Mouse (Mus musculus) kidney, postnatal 25 days (tissue): Measurements from ENCODE around the gene Ppp2r3c.
"Not testable (repeated sequence)": the region's sequence is repeated elsewhere in the genome, so short reads cannot be mapped to it uniquely, and the experiment has no call there.

Experiments used
- DNase-seq, 2 experiments: peaks; one replicate each; pipeline ENCODE4 v3.0.0; 2021; ENCODE audit warnings: mixed read lengths in 2 of 2

The Ppp2r3c gene

DNA sequence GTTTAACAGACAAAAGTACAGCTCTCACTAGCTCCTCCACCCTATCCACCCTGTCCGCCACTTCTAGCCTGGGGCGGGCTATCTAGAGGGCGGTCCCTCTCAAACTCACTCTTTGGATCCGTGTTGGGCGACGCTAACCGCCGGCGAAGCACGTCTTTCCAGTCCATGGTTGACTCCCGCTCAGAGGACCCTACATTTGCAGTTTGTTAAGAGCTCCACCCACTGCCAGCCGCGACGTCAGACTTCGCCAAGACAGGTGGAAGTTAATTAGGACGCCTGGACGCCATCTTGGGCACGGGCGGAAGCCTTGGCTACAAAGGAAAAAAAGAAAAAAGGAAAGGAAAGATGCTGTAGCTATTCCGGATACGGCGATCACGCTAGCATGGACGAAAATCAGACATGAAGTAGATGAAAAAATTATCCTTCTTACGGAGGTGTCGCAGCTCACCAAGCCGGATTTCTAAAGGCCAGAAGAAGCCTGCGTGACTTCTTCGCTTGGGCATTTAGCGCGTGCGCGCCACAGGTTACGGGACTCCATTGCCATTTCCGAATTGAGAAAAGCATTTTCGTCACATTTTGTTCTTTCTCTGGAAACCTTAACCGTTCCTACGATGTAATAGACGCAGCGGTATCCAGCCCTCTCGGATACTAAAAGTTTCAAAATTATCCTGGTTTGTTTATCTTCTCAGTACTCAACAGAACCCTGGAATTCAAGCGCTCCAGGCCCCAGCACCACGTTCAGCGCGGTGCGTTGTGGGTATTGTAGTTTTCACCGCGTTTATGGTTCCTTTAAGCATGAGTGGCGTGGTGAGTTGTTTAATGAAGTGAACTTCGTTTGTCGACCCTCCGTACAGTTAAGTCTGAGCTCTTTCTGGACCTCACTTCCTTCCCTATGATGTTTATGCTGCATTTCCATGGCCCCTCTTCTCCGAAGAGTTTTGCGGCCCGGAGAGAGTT, at the start of gene Ppp2r3c:
Ppp2r3c (minus strand) TSS at position 514 of the 957 bp plus-strand sequence.
- peak; percentile 95 to 96 for DNase-seq

DNA sequence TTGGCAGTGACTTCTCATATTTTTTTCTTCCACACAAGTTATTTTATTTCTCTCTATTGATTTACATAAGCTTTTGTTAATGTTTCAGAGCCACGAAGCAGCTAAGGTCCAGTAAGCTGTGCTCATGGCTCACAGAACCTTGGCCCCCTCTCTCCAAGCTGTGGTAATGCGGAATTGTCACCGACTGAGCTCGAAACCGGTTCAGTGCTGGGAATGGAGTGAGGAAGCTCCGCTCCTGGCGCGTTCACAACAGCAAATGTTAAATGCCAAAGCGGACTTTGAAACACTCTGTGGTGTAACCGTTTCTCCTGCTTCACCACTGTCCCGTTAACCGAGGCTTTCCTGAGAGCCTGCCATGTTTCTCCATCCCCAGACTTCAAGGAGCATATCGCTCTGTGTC, 41.8 kb upstream of the Ppp2r3c start:
- DNase-seq, result peak; percentile 13 to 46

DNA sequence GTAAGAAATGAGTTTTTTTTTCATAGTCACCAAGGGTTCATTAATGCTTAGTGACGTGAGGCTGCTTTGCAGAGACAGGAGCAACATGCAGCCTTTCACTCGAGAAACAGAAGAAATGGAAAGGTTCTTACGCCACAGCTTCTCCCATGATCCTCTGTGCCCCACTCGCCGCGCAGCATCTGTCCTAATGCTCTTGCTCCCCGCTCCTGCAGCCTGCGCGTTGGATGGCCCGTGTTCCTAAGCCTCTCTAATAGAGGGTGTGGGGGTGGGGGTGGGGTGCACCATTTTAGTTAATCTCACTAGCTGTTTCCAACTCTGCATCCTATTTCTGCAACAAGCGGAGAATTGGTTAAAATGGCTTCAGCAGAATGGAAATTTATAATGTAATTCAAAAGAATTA, 41.2 kb upstream of the Ppp2r3c start:
- no peak for DNase-seq

DNA sequence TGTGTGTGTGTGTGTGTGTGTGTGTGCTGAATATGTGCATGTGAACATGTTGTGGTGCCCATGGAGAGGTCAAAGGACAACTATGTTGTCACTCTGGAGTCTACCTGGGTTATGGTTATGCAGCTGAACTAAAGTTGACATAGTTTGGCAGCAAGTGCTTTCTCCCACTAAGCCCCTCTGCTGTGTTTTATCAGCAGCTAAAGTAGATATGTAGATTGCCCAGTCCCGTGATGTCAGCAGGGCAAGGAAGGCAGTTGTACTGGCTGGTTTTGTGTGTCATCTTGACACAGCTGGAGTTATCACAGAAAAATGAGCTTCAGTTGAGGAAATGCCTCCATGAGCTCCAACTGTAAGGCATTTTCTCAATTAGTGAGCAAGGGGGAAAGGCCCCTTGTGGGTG, 40.2 kb upstream of the Ppp2r3c start:
- not testable (repeated sequence) for DNase-seq

DNA sequence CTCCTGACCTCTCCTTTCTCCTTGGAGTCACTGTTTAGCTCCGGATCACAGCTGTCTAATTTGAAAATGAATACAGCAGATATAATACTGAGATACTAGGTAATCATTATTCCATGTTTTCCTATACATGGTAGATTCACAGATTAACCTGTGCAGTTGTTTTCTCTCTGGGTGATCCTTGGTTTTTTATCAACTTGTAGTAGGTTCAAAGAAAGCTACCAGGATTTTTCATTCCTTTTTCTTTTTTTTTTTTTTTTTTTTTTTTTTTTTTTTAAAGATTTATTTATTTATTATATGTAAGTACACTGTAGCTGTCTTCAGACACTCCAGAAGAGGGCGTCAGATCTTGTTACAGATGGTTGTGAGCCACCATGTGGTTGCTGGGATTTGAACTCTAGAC, 35.7 kb upstream of the Ppp2r3c start:
- DNase-seq, result not testable (repeated sequence)

DNA sequence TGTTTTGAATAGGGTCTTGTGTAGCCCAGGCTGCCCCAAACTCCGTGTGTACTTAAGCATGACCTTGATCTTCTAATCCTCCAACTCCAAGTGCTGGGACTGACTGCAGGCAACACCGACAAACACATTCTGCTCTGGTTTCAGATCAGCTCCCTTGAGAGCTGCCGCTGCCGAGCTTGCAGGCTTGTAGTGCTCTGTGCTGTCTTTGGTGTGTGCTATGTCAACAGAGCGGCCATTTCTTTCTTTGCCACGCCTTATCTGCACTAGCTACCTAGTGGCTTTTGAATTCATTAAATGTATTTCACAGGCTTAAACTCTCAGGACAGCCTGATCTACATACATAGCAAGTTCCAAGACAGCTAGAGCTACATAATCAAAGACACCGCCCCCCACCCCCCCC, 30.9 kb upstream of the Ppp2r3c start:
- no peak for DNase-seq

DNA sequence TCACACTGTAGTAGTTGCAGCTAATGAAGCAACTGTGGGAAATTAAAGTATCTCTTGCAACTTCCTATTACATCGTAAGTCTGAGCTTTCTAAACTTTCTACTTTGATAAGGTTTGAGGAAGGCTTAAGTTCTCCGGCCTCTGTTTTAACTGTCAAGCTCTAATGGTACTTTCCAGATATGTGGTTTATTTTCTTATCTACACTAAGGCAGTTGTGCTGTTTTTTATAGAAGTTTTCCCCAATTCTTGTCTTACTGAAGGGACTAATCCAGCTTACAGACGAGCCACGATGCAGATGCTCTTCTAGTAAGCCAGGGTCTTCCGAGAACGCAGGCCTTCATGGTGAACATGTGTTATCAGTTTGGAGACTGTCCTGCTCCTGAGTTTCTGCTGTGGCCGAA, 26.6 kb upstream of the Ppp2r3c start:
- no peak for DNase-seq

DNA sequence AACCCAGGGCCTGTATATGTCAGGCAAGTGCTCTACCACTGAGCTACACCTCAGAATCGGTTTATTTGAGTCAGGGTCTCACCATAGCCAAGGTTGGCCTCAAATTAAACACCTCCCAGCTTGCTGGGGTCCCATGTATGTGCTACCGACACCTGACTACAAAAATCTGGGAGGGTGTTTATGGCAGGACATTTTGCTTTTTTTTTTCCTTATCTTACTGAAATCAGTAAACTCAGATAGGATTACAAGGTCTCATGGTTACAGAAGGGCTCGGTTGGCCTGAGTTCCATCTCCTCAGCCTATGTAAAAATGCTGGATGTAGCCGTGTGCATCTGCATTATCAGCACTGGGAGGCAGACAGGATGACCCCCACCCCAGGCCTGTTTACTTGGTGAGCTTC, 26.0 kb upstream of the Ppp2r3c start:
- no peak for DNase-seq

DNA sequence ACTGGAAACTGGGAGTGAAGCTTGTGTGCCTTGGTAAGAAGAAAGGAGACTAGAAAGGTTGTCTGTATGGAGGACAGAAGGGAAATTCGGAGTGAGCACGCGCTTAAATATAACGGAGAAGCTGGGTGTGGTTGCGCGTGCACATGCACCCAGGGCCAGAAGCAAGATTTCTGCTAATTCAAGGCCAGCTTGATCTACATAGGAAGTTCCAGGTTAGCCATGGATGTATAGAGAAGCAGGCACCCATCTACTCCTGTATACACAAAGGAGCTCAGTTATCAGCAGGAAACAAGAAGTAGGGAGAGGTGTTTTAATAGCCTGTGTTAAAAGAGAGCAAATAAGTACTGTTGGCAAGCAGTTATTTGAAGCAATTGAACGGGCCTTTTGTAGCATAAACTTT, 22.9 kb upstream of the Ppp2r3c start:
- DNase-seq, result no peak

DNA sequence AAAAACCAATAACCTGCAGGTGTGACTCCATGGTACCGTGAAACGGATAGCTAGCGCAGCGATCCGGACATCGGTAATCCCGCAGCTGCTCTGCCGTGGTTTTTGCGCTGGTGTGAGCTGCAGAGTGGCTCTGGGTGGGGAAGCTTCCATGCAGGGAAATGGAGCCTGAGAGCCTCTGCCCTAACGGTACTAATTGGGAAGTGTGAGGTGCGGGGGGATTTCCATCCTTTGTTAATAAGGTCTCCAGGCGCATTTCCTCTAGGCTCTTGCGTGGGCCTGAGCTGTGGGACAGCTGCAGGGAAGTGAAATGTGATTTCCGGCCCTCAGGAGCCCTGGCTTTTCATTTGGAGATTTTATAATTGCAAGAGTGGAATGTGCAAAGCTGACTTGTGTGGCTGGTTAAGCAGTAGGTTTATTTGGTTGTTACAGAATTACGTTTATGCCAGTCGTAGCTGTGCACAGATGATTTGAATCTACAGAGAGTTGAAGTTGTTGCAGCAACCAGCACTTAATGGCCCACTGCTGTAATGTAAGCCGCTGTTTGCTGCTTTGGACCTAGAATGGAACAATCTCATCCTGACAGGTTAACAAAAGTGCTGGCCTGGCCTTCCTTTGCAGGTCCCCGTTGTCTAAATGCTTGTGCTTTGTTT, 19.0 kb upstream of the Ppp2r3c start:
- DNase-seq, result peak; percentile 23 to 46

DNA sequence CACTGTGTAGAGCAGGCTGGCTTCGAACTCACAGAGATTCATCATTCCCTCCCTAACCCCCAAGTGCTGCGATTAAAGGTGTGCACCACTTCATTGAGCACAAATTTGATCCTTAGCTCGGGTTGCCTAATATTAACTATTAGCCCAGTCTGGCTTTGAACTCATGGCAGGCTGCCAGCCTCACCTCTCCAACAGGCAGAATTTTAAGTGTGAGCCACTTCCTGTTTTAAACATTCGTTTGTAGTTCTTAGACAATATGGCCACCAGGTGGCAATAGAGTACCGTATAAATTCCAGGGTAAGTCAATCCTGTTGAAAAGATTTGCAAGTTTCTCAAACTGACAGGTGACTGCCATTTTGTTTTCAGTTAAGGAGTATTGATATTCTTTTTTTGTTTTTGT, 12.4 kb upstream of the Ppp2r3c start:
- DNase-seq, result peak; percentile 91 to 93

DNA sequence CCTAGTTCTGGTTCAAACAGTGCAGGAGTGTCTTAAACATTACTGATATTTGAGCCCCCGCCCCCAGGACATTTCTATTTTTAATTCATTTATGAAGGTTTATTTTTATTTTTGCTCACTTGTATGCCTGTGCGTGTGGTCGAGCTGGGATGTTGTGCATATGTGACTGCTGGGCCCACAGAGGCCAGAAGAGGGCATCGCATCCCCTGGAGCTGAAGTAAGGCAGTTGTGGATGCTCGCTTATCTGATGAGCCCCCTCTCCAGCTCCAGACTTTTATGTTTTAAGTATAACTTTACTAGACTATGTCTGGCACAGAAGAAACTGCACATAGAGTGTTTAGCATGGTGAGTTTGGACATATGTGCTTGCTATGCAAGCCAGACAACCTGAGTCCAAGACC, 11.1 kb upstream of the Ppp2r3c start:
- no peak for DNase-seq

DNA sequence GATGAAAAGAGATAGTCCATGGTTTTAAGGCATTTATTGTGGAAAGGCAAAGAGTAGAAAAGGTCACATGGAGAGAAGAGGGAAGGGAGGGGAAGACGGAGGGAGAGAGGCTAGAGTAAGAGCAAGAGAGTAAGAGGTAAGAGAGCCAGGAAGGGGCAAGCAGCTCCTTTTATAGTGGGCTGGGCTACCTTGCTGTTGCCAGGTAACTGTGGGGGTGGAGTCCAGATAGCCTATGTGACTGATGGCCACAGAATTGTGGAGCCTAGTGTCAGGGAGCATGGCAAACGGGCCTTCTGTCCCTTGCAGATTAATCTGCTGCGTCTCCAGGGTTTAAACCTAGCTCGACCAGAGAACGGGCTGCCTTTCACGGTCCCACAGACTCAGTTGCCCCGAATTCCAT, 9.0 kb upstream of the Ppp2r3c start:
- DNase-seq, result no peak

DNA sequence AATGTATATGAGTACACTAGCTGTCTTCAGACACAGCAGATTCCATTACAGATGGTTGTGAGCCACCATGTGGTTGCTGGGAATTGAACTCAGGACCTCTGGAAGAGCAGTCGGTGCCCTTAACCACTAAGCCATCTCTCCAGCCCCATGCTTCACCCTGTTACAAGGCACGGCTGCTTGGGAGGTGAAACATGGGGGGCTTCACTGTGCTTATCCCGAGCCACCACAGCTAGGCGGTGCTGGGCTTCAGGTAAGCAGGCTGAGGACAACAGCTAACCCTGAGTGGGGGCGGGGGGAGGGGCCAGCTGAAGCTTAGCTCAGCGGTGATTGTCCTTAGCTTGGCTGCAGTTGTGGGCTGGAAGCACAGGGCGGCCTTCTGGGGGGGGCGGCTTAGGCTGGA, 6.7 kb upstream of the Ppp2r3c start:
- no peak for DNase-seq

DNA sequence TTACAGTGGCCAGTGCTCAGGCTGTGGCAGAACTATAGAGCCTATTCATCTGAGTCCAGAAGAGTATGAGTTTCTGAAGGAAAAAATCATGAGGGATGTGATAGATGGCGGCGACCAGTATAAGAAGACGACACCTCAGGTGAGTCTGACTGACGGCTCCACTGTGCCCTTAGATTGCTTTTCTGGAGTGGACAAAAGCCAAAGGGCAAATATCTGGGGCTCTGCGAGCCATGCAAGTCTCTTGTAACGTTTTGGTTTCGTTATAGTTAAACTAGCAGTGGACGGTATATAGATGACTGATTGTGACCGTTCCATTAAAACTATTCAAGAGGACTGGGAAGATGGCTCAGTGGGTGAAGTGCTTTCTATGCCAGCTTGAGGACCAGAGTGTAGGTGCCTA, 5.9 kb upstream of the Ppp2r3c start:
- peak in 1 of 2 experiments; percentile 45 for DNase-seq

DNA sequence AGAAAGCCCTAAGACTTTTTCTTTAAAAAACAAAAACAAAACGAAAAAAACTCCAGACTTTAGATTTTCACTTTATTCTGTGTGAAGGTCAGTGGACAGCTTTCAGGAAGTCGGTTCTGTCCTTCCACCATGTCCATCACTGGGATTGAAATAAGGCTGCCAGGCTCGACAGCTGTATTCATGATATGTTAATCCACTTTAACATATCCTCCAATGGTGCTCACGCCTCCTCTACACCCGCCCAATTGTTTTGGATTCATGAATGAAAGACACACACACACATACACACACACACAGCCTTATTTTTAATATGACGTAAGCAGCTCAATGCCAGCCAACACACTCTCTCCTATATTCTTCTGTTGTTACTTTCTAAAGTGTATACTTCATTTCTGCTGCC, 4.8 kb upstream of the Ppp2r3c start:
- DNase-seq, result no peak

DNA sequence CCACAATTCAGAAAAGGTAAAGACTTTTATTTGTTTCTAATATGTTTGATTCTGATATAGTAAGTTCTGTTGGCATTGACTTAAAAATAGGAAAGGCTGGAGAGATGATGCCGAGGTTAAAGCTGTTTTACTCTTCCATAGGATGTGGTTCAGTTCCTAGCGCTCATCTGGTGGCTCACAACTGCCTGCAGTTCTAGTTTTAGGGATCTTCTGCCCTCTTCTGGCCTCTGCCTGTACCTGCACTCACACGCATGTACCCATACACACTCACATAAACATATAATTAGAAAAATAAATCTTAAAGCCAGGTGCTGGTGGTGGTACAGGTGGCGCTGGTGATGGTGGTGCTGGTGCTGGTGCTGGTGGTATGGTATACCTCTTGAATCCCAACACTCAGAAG, 3.6 kb upstream of the Ppp2r3c start:
- DNase-seq, result no peak

DNA sequence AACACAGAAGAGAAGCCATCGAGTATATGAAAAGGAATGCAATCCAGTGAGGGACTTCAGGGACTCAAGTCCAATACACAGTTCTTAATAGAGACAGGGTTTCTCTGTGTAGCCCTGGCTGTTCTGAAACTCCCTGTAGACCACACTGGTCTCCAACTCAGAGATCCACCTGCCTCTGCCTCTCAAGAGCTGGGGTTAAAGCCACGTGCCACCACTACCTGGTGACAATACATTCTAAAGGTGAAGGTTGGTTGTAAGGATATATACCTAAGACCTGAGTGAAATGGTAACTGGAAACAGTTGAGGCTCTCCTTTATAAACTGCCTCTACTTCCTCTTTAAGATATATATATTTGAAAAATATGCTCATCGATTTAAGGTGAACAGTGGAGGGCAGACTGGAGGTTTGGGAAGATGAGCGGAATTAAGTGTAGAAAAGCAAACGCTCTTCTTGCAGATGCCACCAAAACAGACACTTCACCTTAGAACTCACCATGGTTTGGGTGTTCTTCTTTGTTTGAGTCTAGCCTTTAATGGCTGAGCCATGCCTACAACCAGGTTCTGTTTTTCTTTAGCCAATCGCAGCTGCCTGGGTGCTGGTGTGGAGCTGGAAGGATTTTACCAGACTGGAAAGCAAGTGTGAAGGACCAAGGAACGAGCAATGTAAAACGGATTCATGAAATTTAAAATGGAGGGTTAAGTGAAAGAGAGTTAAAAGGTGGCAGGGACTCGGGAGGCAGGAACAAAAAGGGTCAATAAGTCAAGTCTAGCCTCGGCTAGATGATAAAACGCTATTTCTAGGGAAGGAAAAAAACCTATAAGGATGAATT, 1.1 kb downstream of the Ppp2r3c start:
- DNase-seq, result no peak

DNA sequence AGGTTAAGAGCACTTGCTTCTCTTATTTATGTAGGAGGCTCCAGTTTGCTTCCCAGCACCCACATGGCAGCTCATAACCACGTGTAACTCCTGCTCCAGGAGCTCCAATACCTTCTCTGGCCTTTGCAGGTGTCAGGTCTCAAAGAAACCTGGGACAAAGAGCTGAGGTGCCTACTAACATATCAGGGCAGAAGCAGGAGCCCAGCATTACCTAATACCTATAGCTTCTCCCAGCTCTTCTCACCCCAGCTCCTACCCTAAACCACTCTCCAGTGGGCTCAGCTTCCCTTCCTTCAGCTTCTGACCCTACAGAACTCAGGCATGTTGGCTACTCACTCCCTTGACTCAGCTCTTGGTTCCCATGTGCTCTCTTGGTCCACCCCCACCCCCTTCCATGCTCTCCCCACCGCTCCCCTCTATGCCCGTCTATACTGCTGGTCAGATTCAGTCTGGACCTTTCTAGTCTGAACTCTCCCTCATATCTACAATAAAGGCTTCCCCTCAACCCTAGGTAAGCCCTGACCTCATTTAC, 1.9 kb downstream of the Ppp2r3c start:
- no peak for DNase-seq

DNA sequence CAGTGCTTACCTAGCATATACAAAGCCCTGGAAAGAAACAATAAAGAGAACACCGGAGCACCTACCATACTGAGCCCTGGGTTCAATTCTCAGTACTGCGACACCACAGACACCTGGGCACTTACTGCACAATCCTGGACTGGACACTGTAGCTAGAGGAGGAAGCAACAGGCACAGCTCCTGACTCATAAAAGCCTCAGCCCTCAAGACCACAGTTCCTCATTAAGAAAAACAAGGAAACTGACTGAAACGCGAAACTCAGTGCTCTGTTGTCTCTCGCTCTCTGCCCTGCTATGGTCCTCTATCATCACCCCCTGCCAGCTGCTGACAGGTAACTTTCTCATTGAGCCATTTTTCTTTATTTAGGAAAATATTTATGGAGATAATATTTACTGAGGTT, 3.5 kb downstream of the Ppp2r3c start, which contains the start of gene 1110008L16Rik:
1110008L16Rik (plus strand) TSS at position 242 of the 400 bp plus-strand sequence.
- no peak for DNase-seq

DNA sequence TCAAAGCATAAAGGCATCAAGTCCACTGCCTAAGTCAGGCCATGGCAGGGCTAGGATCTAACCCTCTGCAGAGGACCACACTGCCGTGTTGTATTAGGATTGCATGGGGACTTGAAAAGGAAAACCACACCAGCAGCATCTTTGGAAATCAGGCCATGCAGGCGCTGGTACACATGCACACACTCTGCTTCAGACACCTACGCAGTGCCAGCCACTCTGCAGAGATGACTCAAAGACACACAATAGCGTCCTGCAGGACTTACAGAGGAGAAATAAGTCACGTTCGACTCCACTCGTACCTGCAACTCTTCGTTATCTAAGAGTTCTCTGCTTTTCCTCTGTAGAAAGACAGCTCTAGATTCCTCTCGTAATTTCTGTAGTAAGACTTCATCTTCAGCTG, 4.7 kb downstream of the Ppp2r3c start:
- DNase-seq, result no peak

DNA sequence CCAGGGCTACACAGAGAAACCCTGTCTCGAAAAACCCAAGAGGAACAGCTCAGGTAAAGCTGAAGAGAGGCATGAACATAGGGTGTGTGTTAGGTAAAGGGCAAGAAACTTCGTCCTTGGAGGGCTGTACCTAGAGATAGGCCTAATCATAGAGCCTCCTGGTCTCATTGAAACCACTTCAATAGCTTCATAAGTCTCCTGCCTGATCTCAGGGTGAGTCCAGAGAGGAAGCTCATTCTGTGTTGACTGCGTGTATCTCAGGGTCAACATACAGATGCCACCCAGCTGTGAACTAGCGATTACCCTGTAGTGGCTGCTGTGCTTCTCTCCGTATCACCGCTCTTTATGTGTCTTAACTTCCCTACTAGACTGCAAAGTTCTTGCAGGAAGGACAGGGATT, 25.2 kb downstream of the Ppp2r3c start:
- not testable (repeated sequence) for DNase-seq

DNA sequence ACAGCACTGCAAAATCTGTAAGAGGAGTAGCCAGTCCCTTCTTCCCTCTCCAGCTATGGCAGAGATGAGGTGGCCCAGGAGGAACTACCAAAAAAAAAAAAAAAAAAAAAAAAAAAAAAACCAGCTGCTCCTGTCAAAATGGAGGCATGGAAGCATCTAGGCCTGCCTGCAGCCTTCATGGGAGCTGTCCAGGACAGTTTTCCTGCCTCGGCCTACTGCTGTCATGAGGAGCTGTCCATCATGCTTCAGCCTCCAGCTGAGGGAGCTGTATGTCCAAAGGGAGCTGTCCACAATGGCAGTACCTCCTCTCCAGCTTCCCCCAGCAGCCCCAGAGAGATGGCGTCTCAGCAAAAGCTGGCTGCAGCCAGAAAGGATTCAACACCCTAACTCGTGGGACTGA, 30.6 kb downstream of the Ppp2r3c start:
- no peak for DNase-seq
